Mouse (Mus musculus) spleen, adult 18-20 months (tissue): Measurements from ENCODE around the gene Atp2c2.
A peak's percentile ranks its signal among the peaks of the same experiment; 100 is the strongest.

Source experiments
- DNase-seq, 2 experiments: peaks; one replicate each; pipeline ENCODE4 v3.0.0; 2022; ENCODE audit warnings: mixed read lengths in 2 of 2

The Atp2c2 gene

GRCm38 (mm10) chr8:119699549-119700134, at the start of gene Atp2c2:
Gene Atp2c2 (plus strand): TSS chr8:119700009.
- no peak for DNase-seq

DNA sequence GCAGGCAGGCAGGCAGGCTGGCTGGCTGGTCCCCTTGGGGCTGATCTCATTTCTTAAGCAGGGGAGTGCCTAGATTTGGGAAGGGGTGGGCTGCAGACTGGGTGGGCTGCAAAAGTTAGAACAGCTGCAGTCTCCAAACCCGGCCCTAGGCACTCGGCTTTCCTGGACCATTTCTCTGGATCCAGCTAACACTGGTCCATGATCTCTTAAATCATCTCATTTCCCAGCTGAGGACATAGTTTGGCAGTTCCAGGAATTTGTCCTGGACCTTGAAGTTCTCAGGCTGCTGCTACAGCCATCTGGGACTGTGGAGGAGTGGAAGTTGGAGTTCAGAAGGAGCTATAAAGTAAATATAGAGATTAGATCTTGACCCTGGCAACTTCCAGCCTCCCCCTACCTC, 48.5 kb upstream of the Atp2c2 start:
- DNase-seq = no peak

GRCm38 (mm10) chr8:119656709-119657464, 42.9 kb upstream of the Atp2c2 start:
- DNase-seq = peak in 1 of 2 experiments; percentile 13

- DNase-seq = no peak
These were observed 38.7 kb upstream of the Atp2c2 start for GRCm38 (mm10) chr8:119661081-119661480.

GRCm38 (mm10) chr8:119661892-119662291, 37.9 kb upstream of the Atp2c2 start:
- DNase-seq = no peak

DNA sequence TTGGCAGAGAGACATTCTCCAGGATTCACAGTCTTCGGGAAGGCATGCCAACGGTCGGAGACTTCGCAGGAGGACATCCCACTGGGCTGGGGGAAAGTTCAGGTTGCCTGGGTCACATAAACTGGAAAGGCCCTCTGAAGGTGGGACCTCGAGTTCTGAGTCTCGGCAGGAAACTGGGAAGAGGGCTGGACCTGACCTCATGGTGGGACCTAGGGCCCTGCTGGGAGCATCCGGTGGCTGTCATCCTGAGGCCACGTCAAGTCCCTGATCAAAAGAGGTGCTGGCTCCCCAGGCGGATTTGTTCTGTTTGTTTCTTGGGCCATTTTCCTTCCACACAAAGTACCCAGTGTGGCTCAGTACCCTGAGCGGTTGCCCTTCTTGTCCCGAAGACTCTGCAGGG, 36.4 kb upstream of the Atp2c2 start:
- no peak for DNase-seq

DNA sequence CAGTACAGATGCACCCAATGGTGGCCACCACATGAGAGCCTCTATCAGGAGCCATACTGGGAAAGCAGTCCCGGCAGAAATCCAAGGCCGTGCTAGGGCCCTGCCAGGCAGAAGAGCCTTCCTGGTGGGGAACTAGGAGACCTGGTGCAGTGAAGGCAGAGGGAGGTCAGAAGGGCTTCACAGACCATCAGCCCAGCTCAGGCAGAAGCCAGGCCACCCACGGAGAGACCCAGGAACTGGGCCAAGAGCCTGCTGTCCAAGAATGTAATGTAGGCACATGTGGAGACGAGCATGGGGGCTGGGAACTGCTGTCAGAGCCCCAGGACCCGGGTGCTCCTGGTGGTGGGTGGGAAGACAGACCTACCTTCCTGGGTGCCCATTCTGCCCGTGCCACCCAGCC, 34.5 kb upstream of the Atp2c2 start:
- DNase-seq = no peak

- no peak for DNase-seq
These were observed 33.4 kb upstream of the Atp2c2 start, which contains the start of gene Wfdc1 for GRCm38 (mm10) chr8:119666219-119666951. Gene Wfdc1 (plus strand): TSS chr8:119666365.

DNA sequence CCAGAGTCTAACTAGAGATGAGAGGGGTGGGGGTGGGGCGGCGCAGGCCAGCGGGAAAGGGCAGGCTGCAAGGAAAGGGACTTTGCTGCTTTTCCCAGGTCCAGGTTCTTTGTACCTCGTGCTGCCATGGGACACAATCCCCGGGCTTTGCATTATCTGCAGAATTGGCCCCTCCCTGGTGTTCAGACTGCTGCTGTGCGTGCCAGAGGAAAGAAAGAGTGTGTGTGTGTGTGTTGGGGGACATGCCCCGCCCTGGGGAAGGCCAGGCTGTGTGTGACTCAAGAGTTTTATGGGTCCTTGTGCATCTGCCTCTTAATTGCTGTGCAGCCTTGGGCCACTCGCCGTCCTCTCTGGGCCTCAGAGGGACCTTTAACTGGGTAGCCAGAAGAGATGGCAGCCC, 31.4 kb upstream of the Atp2c2 start:
- DNase-seq = no peak

- peak in 1 of 2 experiments; percentile 15 for DNase-seq
These were observed 30.5 kb upstream of the Atp2c2 start for GRCm38 (mm10) chr8:119669284-119669683.

- DNase-seq = no peak
These were observed 29.3 kb upstream of the Atp2c2 start for GRCm38 (mm10) chr8:119670419-119671091.

DNA sequence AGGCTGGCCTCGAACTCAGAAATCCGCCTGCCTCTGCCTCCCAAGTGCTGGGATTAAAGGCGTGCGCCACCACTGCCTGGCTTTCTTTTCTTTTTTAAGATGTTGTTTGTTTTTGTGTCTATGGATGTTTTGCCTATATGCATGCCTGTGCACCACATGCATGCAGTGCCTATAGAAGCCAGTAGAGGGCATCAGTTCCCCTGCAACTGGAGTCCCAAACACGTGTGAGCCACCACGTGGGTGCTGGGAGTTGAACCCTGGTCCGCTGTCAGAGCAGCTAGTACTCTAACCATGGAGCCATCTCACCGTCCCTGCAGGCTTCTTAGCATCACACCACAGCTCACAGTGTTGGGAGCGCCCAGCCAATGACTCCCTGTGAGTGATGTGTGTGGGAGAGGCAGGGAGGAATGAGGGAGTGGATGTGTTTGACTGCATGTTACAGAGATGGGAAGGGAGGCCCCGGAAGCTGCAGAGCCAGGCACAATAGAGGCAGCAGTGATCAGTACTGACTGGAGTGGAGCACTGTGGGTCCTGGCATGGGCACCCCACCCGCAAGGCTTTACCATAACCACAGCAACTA, 25.7 kb upstream of the Atp2c2 start:
- no peak for DNase-seq

GRCm38 (mm10) chr8:119675457-119675856, 24.4 kb upstream of the Atp2c2 start:
- DNase-seq = no peak

GRCm38 (mm10) chr8:119676389-119676788, 23.4 kb upstream of the Atp2c2 start:
- peak; percentile 57 to 77 for DNase-seq

GRCm38 (mm10) chr8:119678138-119678843, 21.5 kb upstream of the Atp2c2 start:
- DNase-seq = no peak

- DNase-seq = no peak
These were observed 20.6 kb upstream of the Atp2c2 start for GRCm38 (mm10) chr8:119679184-119679583.

DNA sequence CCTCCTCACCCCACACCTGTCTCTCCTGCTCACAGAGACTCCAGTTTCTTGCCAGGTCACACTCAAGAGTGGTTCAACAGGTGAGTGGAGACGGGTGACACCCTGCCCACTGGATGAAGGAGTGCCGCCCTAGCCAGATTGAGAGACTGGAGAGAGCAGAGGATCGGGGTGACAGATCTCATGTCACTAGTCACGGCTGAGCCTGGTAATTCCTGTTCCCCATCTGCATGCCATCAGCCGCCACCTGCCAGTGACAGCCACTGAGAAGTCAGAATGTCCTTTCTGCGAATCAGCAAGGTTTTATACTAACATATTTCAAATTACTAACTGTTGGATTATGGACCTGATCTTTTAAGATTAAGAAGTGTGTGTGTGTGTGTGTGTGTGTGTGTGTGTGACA, 9.2 kb upstream of the Atp2c2 start:
- no peak for DNase-seq

DNA sequence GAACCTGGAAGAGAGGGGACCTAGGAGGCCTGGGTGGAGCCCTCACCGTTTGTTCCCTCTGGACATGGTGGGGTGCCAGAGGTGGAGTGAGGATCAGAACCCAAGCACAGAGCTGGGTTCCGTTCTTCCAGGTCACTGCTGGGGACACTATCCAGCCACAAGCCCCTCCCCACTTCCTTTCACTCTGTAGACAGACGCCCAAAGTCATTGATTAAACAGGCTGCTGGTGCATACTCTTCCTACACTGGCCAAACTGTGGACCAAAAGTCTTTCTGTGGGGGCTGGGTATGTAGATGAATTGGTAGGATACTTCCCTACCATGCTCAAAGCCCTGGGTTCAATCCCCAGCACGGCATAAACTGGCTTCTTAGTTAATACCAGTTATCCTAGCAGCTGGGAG, 7.8 kb upstream of the Atp2c2 start:
- DNase-seq = no peak

DNA sequence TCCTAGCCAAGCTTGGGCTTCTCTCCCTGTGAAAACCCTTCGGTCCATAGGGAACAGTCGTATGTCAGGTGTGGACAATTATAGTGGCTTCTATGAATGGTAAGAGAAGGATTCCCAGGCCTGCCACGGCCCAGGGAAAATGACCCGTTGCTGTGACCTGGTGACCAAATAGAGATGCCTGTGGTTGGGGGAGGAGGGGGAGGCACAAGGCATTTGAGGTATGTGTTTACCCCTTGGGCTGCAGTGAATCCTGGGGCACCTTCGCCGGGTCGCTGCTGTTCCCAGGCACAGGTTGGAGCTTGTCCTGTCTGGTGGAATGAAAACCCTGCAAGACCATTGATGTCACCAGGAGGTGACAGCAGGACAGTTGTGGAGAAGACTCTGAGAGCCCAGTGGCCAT, 5.1 kb upstream of the Atp2c2 start:
- DNase-seq = no peak

DNA sequence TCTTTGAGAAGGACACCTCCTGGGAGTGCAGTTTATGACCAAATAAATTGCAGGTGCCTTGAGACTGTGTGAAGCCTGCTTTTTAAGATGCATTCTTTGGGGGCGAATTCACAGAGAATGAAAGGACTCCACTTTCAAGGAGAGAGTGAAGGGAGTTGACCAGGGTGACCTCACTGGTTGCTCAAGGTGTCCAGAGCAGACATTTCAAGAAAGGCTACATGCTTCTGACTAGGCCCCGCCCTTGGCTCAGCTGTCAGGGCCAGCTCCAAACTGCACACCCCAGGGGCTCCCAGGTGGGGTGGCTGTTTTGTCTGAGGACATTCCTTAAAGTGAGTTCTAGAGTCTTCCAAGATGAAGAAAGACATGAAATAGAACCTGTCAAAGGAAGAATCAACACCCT, 2.6 kb upstream of the Atp2c2 start:
- no peak for DNase-seq

DNA sequence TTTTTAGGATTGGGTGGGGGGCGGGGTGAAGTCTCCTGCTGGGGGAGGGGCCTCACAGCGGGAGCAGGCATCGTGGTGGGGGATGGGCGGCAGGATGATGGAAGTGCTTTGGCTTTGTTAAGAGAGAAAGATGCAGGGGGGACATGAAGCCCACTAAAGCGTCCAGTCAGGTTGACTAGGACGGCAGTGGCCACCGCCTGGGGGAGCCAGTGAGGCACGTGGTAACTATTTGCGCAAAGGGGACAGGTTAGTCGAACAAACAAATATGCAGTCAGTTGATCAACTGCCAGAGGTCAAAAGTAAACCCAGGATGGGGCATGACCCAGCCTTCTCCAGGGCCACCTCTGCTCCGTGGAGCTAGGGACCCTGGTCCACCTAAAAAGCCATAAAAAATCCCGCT, 849 bp upstream of the Atp2c2 start:
- DNase-seq = peak; percentile 40 to 74

DNA sequence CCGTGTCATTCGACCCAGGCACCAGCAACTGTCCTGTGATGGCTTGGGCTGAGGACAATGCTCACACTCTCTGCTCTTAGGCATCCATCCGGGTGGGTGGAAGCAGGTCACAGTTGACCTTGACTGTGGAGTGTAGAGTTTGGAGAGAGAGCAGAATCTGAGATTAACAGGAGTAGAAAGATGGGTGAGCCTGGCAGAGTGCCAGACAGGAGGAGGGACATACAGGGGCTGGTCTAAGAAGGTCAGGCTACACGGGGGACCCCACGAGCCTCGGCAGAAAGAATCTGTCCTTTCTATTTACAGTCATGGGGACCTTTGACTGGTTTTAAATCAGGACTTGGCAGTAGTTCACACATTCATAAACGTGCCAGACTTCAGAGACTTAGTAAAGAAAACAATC, 3.2 kb downstream of the Atp2c2 start:
- DNase-seq = no peak
